In the genomic region with DNA sequence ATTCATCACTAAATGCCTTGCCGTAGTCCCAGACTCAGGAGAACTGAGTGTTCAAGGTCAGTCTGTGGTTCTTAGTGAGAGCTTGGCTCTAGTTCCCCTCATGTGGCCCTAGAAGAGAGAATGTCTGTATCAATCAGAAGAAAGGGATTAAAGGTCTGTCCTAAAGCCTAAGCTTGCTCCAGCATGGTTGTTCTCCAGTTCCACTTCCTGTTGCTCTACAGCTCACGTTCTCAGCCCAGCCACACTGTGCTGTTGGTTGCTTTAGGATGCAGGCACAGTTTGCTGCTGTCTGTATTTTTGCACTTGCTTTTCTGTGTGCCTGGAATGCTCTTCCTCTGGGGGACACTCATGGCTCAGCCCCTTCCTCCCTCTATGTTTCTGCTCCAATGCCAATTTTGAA, we compare ENCODE assay signal across 20 mouse cellular contexts.
A peak's percentile ranks its signal among the peaks of the same experiment; 100 is the strongest.
DNase-seq lines count a peak whose midpoint lies in the region; ATAC-seq and TF ChIP-seq lines count a peak whose summit lies in the region.
"Had no signal": no experiment of that assay in that cellular context is flagged by ENCODE, and none has a peak within 500 bp of the region (broad histone marks: within the 10 kb centered on the region; RNA-seq: fewer than 3 reads in every experiment).

No protein-coding gene starts in this region.

- no peak for TF ChIP-seq POLR2A in testis, adult 2 months (IDR thresholded peaks at IDR 0.05; ENCODE audit: control insufficient read depth, low read depth, low read length)

- no peak for TF ChIP-seq CTCF in testis, adult 2 months (IDR thresholded peaks at IDR 0.05; ENCODE audit: control insufficient read depth, insufficient read depth, insufficient replicate concordance, low read depth, low read length)

- peaks cover 5% of the 10 kb centered on the region; the same call in 1 of the 2 replicates for H3K4me1 ChIP-seq in testis, adult 2 months (ENCODE audit: control insufficient read depth, insufficient read depth, low read length)
- H3K4me1 ChIP-seq: forebrain, embryonic 12.5 days; hindbrain, embryonic 15.5 days had no signal

- H3K27me3 ChIP-seq in testis, adult 2 months (ENCODE audit: control insufficient read depth, insufficient read depth, low read length), result no peaks in the 10 kb centered on the region
- H3K27me3 ChIP-seq: embryonic facial prominence, embryonic 12.5 days; forebrain, embryonic 12.5 days; heart, embryonic 13.5 days; hindbrain, embryonic 15.5 days had no signal

- peak; percentile 52; the same call in 1 of the 2 replicates for ATAC-seq in megakaryocyte, adult 5-6 weeks (ENCODE audit: poor library complexity, severe bottlenecking)
- ATAC-seq: forebrain, embryonic 16.5 days had no signal

- no peaks in the 10 kb centered on the region for H3K36me3 ChIP-seq in testis, adult 2 months (ENCODE audit: control insufficient read depth, insufficient read depth, low read length)
- H3K36me3 ChIP-seq: embryonic facial prominence, embryonic 12.5 days; forebrain, embryonic 12.5 days; G1E; heart, embryonic 13.5 days; hindbrain, embryonic 15.5 days had no signal

- peak; percentile 7 for DNase-seq in embryo, embryonic 10 days (ENCODE audit: low spot score)
- DNase-seq in embryo, embryonic 10.5 days (ENCODE audit: low spot score), result no peak
- DNase-seq in testis, postnatal 14 days (ENCODE audit: low spot score), result no peak
- DNase-seq in thymus, postnatal 4 days, result no peak
- DNase-seq in neural tube, embryonic 10.5 days (ENCODE audit: extremely low spot score, low spot score), result no peak
- DNase-seq: adrenal gland, postnatal 10 days; cerebellum, adult 11-12 months; cerebellum, adult 9-10 months; cerebellum, postnatal 36 days; embryo, embryonic 11 days; gastrocnemius, postnatal 10 days; heart, postnatal 36 days had no signal

- H3K4me3 ChIP-seq in testis, adult 2 months (ENCODE audit: control insufficient read depth, low read depth, low read length), result no peak overlapping the region
- H3K4me3 ChIP-seq: embryonic facial prominence, embryonic 12.5 days; forebrain, embryonic 12.5 days; heart, embryonic 13.5 days; hindbrain, embryonic 15.5 days had no signal

- peak overlapping the region; percentile 23; the same call in 1 of the 2 replicates for H3K27ac ChIP-seq in testis, adult 2 months (ENCODE audit: control insufficient read depth, insufficient read depth, low read depth, low read length)
- H3K27ac ChIP-seq: embryonic facial prominence, embryonic 12.5 days; forebrain, embryonic 12.5 days; heart, embryonic 13.5 days; hindbrain, embryonic 15.5 days had no signal
